Mouse (Mus musculus) cerebellum, adult 2 months (tissue): ENCODE measurements at regions not wholly inside any gene's neighbourhood (a gene's known extent, or its start where the extent isn't known, plus 50 kb on each side); places are given as distances from the start of the nearest gene placed in this dataset.
A peak's percentile ranks its signal among the peaks of the same experiment; 100 is the strongest.

Experiments used
- DNase-seq, 2 experiments: peaks; one replicate each; pipeline ENCODE4 v3.0.0; 2021
- H3K27ac ChIP-seq: fragments of 200-500 bp; 2 replicates; pipeline ENCODE4 v1.5.1; 2012; ENCODE audit warnings: low read length, control low read depth, inconsistent platforms; ENCODE audit not compliant: insufficient read depth
- H3K27me3 ChIP-seq: fragments of 200-500 bp; 2 replicates; pipeline ENCODE4 v1.6.1; 2012; ENCODE audit warnings: inconsistent platforms, mild to moderate bottlenecking, low read length, moderate library complexity; ENCODE audit not compliant: control insufficient read depth, insufficient read depth
- H3K4me1 ChIP-seq: fragments of 200-500 bp; 2 replicates; pipeline ENCODE4 v1.6.1; 2011; ENCODE audit warnings: low read length; ENCODE audit not compliant: control insufficient read depth, insufficient read depth
- H3K4me3 ChIP-seq: fragments of 200-500 bp; replicated peaks from 2 replicates; pipeline ENCODE3; 2011; ENCODE audit warnings: mild to moderate bottlenecking, low read depth, low read length, control low read depth; ENCODE audit not compliant: insufficient read depth
- CTCF ChIP-seq: fragments of 200-500 bp; IDR thresholded peaks from 2 replicates; pipeline ENCODE4 v1.5.1; 2011; ENCODE audit warnings: low read depth, mild to moderate bottlenecking, control low read depth, low read length, moderate library complexity, borderline replicate concordance; ENCODE audit not compliant: insufficient read depth
- POLR2A ChIP-seq: fragments of 200-500 bp; IDR thresholded peaks from 2 replicates; pipeline ENCODE4 v1.6.1; 2011; ENCODE audit warnings: low read length, control low read depth, borderline replicate concordance; ENCODE audit not compliant: insufficient read depth
- WGBS: fragments of 180-500 bp; shearing (Covaris S2); methylation state at CpG from one replicate; pipeline ENCODE4 v1.1.7; 2018; 5-methylcytosine and 5-hydroxymethylcytosine counted together

- 21% methylated on average over 6 of the region's 6 CpGs for WGBS
- H3K4me3 ChIP-seq = no peak overlapping the region
Measured at GRCm38 (mm10) chr1:137584696-137585095, 590.8 kb downstream of the Ptprc start.

GRCm38 (mm10) chr1:137584104-137584675 lies 591.3 kb downstream of the Ptprc start:
- H3K27me3 ChIP-seq = no peaks in the 10 kb centered on the region
- no peak for TF ChIP-seq CTCF
- no peak for TF ChIP-seq POLR2A
- peaks cover 18% of the 10 kb centered on the region for H3K4me1 ChIP-seq
- H3K4me3 ChIP-seq = no peak overlapping the region
- WGBS = 49% methylated on average over 13 of the region's 13 CpGs
- H3K27ac ChIP-seq = no peak overlapping the region
- no peak for DNase-seq

More at GRCm38 (mm10) chr1:137584696-137585095, 590.8 kb downstream of the Ptprc start:
- H3K27ac ChIP-seq = no peak overlapping the region
- H3K4me1 ChIP-seq = peaks cover 18% of the 10 kb centered on the region
- peak in 1 of 2 experiments; percentile 52 for DNase-seq
- TF ChIP-seq POLR2A (no peak), CTCF (no peak)
- no peaks in the 10 kb centered on the region for H3K27me3 ChIP-seq

GRCm38 (mm10) chr1:137577639-137578038 lies 597.9 kb downstream of the Ptprc start:
- no peaks in the 10 kb centered on the region for H3K4me1 ChIP-seq
- WGBS = 76% methylated on average over 1 of the region's 1 CpGs
- H3K27me3 ChIP-seq = no peaks in the 10 kb centered on the region
- no peak for TF ChIP-seq CTCF
- TF ChIP-seq POLR2A = no peak
- no peak overlapping the region for H3K4me3 ChIP-seq
- no peak overlapping the region for H3K27ac ChIP-seq
- no peak for DNase-seq

GRCm38 (mm10) chr1:137576174-137576573 lies 599.3 kb downstream of the Ptprc start:
- 80% methylated on average over 9 of the region's 9 CpGs for WGBS
- Histone ChIP-seq H3K27ac (no peak overlapping the region), H3K4me1 (no peaks in the 10 kb centered on the region), H3K27me3 (no peaks in the 10 kb centered on the region), H3K4me3 (no peak overlapping the region)
- TF ChIP-seq POLR2A (no peak), CTCF (no peak)
- no peak for DNase-seq

- H3K4me1 ChIP-seq = no peaks in the 10 kb centered on the region
- H3K27ac ChIP-seq = no peak overlapping the region
- no peak overlapping the region for H3K4me3 ChIP-seq
- no peaks in the 10 kb centered on the region for H3K27me3 ChIP-seq
- TF ChIP-seq CTCF = no peak
- TF ChIP-seq POLR2A = no peak
- no peak for DNase-seq
Measured at GRCm38 (mm10) chr1:137575380-137575779, 600.1 kb downstream of the Ptprc start.

- DNase-seq = no peak
Measured at GRCm38 (mm10) chr1:137571905-137572865, 603.3 kb downstream of the Ptprc start.

GRCm38 (mm10) chr1:137571190-137571904 lies 604.2 kb downstream of the Ptprc start:
- no peak for TF ChIP-seq CTCF
- no peak for TF ChIP-seq POLR2A
- DNase-seq = peak in 1 of 2 experiments; percentile 56

More at GRCm38 (mm10) chr1:137571905-137572865, 603.3 kb downstream of the Ptprc start:
- 75% methylated on average over 6 of the region's 6 CpGs for WGBS
- H3K4me1 ChIP-seq = no peaks in the 10 kb centered on the region
- no peaks in the 10 kb centered on the region for H3K27me3 ChIP-seq
- H3K4me3 ChIP-seq = no peak overlapping the region
- H3K27ac ChIP-seq = no peak overlapping the region
- no peak for TF ChIP-seq CTCF
- no peak for TF ChIP-seq POLR2A

More at GRCm38 (mm10) chr1:137571190-137571904, 604.2 kb downstream of the Ptprc start:
- H3K27ac ChIP-seq = no peak overlapping the region
- no peak overlapping the region for H3K4me3 ChIP-seq
- H3K27me3 ChIP-seq = no peaks in the 10 kb centered on the region
- WGBS = 49% methylated on average over 4 of the region's 4 CpGs
- H3K4me1 ChIP-seq = no peaks in the 10 kb centered on the region
